Mouse (Mus musculus): ENCODE measurements around the gene Gm21258.
"Not testable (repeated sequence)": the region's sequence is repeated elsewhere in the genome, so short reads cannot be mapped to it uniquely, and the experiment has no call there.

The Gm21258 gene

GRCm38 (mm10) chrY:52779740-52780139 lies at the start of gene Gm21258:
TSS of gene Gm21258 (plus strand) at chrY:52780040.
- not testable (repeated sequence) for DNase-seq (ENCODE audit: low read depth, low spot score)

All from brain, adult 2 months (tissue).